Mouse (Mus musculus) colon, adult 2 months (tissue): ENCODE results near the gene Ccdc8. TPM values are rescaled to one million over a fixed set of nuclear protein-coding genes. Genes with fewer than 3 reads are reported as not detected.

ENCODE experiments used
- polyA plus RNA-seq: library from polyadenylated mRNA; depleted of rRNA; stranded (reverse); fragments of >200 nt; gene quantifications from 2 replicates; pipeline ENCODE4 v1.2.3, GENCODE M21; 2012; rRNA removed

The Ccdc8 gene
- polyA plus RNA-seq: 1.7 and 2.0 TPM in 2 replicates

DNA sequence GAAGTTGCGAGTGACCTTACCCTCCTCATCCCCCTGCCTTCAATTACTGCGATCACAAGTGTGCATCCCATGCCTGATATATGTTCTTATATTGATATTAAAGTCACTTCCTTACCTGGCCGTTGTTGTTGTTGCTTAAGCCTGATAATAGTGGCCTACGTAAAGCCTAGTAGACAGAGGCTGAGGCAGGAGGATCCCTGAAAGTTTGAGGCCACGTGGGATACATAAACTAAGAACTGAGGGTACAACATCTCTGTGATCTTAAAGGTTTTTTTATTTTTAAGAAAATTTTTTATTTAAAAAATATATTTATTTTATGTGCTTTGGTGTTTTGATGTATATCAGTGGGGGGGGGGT lies at the start of gene Ccdc8:
Gene Ccdc8, plus strand, starts transcription at position 258 of the 357 bp plus-strand sequence.

DNA sequence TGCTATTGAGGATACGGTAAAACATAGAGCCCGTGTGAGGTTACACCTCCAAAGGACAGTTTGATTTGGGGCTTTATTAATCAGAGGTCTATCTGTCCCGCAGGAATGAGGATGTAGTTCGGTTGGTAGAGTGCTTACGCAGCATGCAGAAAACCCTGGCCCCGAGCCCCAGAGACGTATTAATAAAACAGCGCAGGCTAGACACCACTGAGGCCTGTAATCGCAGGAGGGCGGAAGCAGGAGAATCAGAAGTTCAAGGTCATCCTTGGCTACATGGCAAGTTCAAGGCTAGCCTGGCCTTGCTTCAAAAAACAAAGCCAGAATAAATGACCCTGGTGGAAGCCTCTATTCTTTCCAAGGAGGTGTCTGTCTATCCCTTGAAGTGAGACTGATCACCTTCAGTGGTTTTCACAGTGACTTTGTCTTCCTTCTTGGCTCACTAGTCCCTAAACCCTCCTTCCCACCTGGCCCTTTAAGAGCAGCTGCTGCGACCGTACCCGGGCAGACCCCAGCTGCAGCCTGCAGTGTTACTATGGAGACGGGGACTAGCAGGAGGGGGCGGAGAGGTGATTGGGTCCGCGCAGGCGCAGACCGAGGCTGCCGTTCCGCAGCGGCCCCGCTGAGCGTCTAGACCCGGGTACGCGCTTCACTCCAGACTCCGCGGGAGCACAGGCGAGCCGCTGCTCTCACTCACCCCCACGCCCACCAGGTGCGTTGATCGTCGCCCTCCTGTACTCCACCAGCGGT lies 48.3 kb upstream of the Ccdc8 start, which contains the start of gene Pnmal2:
Gene Pnmal2, plus strand, starts transcription at position 622 of the 747 bp plus-strand sequence.

DNA sequence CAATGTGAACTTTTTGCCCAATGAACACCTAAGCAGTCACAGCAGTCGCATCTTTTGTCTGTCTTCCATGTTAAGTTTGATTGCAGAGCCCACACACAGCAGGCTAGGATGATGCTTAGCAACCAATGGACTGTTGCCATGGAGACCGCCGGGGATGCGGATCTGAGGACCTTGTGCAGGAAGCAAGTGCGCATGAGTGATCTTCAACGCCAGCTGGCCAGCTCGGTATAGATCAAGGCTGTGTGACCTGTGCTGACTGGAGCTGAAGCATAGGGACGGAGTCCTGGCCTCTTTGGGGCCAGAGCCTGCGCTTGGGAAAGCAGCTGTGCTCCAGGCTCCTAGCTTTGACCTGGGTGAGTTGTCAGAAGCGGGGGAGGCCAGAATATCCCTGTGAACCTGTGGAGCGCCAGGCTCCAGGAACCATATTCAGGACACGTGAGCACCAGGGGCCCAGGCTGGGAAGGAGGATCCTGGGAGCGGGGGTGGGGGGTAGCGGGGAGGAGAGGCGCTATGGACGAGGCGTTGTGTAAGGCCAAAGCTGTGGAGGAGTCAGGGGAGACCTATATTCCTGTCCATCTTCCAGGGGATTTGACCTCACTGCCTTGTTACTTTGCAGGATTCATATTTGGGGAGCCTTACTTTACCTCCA lies 32.8 kb upstream of the Ccdc8 start, which contains the start of gene Pnmal1:
Gene Pnmal1, plus strand, starts transcription at position 141 of the 649 bp plus-strand sequence.

DNA sequence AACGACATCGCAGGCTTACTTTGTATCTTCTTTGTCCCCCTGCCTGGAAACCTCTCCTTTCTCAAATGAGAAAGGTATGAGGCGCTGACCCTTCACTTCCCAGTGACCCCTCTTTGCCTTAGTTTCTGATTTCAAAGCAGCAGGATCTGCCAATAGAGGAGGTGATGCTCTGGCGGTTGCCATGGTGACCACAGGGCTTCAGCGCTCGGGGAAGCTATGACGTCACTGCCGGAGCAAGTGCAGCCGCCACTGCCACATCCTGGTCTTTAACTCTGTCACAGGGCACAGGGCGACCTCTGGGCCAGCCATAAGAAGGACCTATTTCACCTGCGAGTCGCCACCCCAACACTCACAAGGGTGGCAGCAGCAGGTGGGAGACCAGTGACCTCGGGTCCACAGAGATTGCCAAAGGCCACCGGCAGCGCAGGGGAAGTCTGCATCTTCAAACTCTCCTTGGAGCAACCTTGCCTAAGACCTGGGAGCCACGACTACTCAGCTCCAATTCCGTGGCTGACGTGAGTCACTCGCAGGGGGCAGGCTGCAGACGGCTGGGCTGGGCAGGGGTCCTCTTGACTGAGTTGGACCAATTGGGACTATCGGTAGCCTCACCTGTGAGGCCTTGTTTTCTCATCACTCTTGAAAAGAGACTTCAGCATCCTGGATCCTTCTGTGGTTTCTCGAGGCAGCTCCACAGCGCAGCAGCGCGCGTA lies 9.5 kb upstream of the Ccdc8 start, which contains the start of gene Gm42372:
Gene Gm42372, plus strand, starts transcription at position 228 of the 710 bp plus-strand sequence.

DNA sequence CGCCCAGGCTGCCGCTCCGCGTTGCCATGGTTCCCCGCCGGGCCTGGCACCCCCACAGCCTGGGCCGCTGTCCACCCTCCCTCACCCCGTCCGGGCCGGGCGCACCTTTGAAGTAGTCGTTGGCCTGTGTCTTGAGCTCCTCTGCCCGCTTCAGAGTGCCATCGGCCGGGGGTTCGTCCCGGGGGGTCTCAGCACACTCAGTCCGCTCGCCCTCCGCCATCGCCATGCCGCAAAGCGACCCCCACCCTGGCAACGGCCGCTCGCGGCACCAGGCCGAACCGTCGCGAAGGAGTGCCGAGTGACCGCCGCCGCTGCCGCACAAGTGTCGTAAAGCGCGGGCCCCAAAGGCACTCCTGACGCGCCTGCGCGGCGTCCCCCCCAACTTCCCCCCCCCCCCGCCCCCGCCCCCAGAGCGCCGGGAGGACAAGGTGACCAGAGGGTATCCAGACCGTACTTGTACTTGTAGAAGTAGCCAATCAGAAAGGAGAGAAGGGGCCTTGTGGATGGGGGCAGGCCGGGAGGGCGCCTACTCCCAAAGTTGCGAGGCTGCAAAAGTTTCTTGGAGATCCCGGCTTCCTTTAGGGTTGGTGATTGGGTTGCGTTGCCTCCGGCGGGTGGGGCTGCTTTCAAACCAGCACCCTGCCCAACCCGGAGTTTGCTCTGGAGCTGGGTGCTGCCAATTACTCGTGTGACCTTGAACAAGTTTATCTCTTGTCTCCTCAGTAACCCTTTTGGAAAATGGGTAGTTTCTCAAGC lies 35.3 kb downstream of the Ccdc8 start, which contains the start of gene Ppp5c:
Gene Ppp5c, minus strand, starts transcription at position 337 of the 756 bp plus-strand sequence.

Other genes with a start within 250 kb of the Ccdc8 start
- 192 and 201 TPM in 2 replicates for gene Slc1a5, start 211.4 kb upstream of the Ccdc8 start, polyA plus RNA-seq
- gene Strn4, start 176.8 kb upstream of the Ccdc8 start, polyA plus RNA-seq: 133 and 140 TPM in 2 replicates
- 27.4 and 39.2 TPM in 2 replicates for gene Fkrp, start 176.0 kb upstream of the Ccdc8 start, polyA plus RNA-seq
- gene Prkd2, start 149.8 kb upstream of the Ccdc8 start, polyA plus RNA-seq: 44.3 and 45.8 TPM in 2 replicates
- gene Dact3, start 117.4 kb upstream of the Ccdc8 start, polyA plus RNA-seq: 66.8 and 81.5 TPM in 2 replicates
- 4.2 and 8.5 TPM in 2 replicates for gene Gng8, start 100.9 kb upstream of the Ccdc8 start, polyA plus RNA-seq
- gene Ptgir, start 86.2 kb upstream of the Ccdc8 start, polyA plus RNA-seq: 3.6 and 5.5 TPM in 2 replicates
- 462 and 594 TPM in 2 replicates for gene Calm3, start 68.6 kb upstream of the Ccdc8 start, polyA plus RNA-seq
- gene Pnmal2, start 48.0 kb upstream of the Ccdc8 start, polyA plus RNA-seq: 8.9 and 9.2 TPM in 2 replicates
- 0.24 and 0.31 TPM in 2 replicates for gene Pnmal1, start 33.0 kb upstream of the Ccdc8 start, polyA plus RNA-seq
- 0.05 TPM in 2 replicates for gene Gm42372, start 9.6 kb upstream of the Ccdc8 start, polyA plus RNA-seq
- gene Ppp5c, start 35.2 kb downstream of the Ccdc8 start, polyA plus RNA-seq: 346 and 370 TPM in 2 replicates
- 4.9 and 7.8 TPM in 2 replicates for gene Hif3a, start 69.7 kb downstream of the Ccdc8 start, polyA plus RNA-seq
- gene Psg16, start 81.3 kb downstream of the Ccdc8 start, polyA plus RNA-seq: 0.12 TPM in 1 of 2 replicates, not detected in the other
- not detected in 2 replicates for gene Ceacam3, start 157.6 kb downstream of the Ccdc8 start, polyA plus RNA-seq
- not detected in 2 replicates for gene Psg29, start 210.8 kb downstream of the Ccdc8 start, polyA plus RNA-seq